Mouse (Mus musculus): ENCODE results near the gene B3gat1.

The B3gat1 gene

DNA sequence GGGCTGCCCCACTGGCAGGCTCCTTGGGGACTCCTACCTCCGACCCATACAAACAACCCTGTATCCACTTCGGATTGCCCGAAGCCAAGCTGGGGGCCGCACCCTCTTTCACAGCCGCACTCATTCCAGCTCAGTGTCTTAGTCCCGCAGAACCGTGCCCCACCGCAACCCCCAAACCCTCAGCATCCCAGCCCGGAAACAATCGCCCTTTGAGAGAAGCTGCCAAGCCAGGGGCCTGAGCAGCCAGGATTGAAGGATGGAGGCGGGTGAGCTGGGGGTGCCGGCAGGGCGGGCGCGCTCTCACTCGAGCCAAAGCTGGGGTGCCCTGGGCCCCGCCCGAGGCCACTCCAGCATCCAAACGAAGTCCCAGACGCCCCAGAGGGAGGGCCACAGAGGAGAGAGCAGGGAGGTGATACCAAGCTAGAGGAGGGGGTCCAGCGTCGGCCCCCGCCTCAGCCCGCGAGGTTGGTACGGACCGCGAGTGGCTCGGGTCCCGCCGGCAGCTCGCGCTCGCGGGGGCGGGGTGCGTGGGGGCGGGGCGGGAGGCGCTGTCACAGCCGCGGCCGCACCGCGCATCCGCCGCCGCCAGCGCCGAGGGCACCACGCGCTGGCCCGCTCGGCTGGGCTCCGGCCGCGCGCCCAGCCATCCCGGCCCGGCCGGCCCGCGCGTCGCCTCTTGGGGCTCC is at the start of gene B3gat1:
TSS of gene B3gat1 (plus strand) at position 523 of the 686 bp plus-strand sequence.
- no peak for DNase-seq

DNA sequence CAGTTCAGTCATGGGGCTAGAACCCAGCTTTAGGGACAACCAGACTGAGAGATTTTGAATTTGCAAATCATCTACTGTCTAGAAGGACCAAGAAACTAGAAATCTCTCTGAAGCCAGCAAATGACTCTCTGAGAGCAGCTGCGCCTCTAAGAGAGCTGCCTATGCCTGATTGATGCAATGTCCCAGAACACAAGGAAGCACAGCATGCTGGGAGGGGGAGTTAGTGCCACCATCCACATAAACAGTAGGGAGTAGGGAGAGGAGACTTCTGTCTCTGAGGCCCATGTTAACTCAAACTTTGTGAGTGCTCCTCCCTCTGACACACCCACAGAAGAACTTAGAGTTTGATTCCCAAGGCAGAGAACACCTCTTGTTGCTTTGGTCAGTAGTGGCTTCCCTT is 44.4 kb upstream of the B3gat1 start:
- no peak for DNase-seq

DNA sequence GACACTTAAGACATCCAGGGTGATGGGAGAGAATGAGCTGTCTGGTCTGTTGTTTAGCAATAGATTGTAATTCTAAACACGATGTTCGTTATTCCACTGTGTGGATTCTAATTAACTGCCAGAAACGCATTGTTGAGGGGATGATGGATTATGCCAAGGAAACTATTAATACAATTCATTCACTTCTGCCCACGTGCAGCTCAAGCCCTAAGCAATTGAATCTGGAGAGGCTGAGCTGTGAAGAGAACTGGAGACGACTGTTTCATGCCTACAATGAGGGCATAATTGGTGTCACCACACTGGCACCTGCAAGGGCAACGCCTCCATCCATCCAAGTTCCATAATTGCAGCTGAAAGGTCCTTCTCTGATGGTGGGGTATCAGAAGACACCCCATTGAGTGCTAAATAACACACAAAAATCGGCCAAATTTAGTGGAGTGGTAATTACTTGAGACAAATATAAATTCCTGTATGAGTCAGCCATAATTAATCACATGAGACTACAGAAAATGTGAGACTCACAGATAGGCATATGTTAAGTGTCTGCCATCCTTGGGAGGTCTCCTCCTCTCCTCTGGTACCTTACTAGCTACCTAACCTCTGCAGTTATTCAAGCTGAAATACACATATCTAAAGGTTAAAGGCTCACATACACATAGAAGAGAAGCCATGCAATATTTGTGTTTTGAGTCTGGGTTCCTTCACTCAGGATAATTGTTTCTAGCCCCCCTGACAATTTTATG is 43.4 kb upstream of the B3gat1 start:
- no peak for DNase-seq

DNA sequence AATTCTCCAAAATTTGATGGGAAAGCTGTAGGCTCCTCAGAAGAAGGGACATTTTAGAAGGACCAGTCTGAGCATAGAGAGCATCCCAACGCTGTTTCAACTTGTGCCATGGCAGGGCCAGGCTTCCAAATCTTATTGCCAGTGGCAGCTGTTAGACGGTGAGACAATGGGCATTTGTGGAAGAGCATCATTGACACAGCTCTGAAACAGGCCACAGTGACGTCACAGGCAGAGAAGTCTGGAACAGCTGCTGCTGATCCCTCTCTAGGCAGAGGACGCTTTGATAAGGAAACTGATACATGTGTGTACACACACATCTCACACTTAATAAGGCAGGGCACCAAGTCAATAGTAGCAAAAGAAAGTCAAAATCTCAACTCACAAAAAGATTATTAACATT is 40.9 kb upstream of the B3gat1 start:
- DNase-seq: no peak

DNA sequence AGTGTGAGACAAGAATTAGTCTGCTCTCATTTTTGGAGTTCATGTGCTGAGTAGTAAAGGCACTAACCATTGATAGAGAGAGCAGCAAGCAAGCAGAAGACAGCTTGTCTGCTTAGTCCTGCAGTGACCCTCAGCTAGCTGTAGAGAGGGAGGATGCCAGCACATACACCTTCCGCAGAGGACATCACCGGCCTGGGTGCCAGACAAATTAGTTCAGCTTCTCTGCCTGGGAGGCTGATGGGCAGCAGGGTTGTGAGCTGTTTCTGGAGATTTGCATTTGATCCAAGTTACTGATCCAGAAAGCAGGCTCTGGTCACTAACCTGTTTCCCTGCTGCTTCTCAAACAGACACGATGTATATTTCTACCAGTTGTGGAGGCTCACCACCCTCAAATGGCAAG is 38.9 kb upstream of the B3gat1 start:
- DNase-seq: no peak

DNA sequence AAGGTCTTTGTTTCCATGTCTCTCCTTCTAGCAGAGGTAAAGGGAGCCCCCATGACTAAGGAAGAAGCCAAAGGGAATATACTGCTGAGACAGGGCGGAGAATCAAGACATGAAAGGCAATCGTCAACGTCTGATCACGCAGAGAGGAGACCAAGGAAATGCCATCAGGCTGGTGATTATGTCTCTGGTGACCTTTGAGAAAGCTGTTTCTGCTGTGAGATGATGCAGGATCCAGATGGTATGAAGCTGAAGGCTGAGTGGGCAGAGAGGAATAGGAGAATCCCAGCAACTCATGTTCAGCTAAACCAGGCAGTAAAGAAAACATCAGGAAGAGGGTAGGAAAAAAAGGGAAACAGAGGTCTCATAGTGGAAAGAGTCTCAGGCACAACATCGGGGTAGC is 38.4 kb upstream of the B3gat1 start:
- DNase-seq: no peak

DNA sequence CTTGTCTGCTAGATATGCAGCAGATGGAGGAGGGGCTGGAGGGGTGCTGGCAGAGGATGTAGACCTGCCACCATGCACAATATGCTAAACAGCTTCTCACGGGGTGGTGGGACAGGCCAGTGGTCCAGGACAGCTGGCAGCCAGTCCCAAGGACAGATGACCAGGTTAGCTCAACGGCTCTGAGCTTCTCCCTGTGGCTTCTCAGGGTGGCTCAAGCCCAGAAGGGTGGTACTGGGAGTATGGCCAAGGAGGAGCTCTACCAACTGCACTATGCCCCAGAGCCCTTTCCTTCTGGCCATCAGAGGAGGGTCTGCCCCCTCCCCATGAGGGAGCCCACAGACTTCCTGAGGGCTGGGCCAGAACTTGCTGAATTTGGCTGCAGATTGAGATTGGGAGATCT is 35.2 kb upstream of the B3gat1 start:
- no peak for DNase-seq

DNA sequence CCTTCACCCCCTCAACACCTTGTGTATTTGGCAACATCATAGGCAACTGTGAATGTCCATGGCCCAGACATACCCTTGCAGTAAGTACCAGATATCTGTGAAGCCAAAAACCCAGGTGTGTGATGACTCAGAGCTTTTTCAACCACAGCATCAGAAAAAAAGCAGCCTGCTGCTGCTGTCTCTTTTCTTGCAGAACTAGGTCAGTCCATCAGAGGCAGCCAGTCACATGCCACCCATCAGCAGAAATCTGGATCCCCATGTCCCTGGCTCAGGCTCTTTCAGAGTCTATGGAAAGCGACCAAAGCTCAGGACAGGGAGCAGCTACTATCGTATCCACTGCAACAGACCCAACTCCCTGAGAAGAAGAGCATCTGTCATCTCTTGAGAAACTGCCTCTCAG is 33.2 kb upstream of the B3gat1 start:
- no peak for DNase-seq

DNA sequence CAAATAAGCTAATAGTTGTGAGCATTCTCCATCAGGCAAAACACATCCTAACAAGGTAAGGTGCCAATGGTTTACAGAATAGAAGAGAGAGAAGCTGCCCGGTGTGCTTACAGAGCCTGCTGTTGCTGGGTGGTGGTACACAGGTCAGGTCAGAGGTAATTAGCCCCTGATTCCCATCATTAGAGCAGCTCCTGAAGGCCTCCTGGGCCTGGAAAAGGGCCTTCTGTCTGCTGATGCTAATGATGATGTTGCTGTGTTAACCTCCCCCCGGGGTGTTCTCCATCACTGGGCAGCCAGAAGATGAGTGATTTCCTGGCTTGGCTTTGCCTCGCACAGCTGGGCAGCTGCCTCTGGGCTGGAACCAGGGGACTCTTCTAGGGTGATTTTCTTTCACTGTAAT is 15.1 kb upstream of the B3gat1 start:
- DNase-seq: no peak

DNA sequence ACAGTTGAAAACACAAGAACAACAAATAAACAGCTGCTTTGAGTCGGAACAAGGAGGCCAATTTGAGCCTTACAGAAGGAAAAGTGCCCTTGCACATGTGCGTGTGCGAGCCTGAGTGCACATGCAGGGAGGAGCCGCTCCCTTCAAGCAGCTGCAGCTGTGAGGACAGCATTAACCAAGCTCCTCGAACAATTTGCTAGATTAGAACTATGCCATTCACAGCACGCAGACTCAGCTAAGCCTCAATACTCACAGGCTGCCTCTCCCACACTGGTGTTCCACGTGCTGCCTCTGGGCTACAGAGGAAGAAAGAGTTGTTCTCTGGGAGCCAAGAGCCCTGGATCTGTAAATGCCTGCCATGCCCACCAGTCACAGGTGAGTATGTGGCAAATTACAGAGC is 11.8 kb upstream of the B3gat1 start:
- no peak for DNase-seq

DNA sequence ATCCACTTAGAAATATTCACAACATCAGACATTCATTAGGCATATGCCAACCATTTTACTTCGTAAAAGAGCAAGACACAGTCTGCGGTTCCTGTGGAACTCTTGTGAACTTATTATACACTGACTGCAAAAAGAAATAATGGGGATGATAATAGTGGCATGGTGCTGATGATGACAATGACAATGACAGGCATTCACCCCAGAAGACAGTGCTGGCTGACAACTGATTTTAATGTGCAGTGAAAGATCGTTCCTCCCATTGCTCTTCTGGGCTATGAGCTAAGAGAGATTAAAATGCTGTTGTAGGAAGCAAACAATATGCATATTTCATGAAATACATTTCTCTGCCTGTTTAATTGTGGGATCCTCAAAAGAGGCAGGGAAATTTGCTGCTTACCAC is 7.8 kb upstream of the B3gat1 start:
- no peak for DNase-seq

DNA sequence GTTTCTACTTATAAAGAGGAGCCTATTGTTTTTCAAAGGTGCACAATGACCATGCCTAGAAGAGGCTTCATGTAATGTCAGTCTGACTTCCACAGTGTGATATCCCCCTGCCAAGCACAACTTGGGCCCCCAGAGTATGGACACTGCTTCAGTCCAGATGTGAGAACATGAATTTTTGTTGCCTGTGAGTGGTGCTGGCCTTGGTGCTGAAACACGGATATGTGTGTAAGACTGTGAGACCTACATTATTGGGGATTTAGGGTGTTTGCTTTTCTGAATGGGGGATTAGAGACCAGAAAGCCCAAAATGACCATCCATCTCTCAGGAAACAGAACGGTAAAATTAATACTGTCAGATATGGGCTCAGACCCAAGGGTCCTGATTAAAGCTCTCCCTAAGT is 6.1 kb upstream of the B3gat1 start:
- DNase-seq: no peak

DNA sequence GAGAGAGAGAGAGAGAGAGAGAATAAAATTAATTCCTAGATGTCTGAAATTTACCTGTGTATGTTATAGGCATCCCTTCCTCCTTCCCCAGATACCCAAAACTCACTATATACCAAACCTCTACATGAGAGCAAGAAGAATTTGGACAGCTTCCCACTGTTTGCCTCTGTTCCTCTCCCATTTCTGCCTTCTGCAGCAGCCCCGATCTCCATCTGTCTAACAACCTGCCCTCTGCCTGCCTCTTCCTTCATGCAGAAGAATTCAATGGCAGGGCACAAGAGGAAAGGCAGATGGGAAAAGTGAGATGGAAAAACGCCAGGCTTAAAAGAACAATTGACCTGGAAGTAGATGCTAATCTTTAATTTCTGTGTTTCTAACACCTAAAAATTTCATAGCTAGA is 5.0 kb upstream of the B3gat1 start:
- DNase-seq: no peak

DNA sequence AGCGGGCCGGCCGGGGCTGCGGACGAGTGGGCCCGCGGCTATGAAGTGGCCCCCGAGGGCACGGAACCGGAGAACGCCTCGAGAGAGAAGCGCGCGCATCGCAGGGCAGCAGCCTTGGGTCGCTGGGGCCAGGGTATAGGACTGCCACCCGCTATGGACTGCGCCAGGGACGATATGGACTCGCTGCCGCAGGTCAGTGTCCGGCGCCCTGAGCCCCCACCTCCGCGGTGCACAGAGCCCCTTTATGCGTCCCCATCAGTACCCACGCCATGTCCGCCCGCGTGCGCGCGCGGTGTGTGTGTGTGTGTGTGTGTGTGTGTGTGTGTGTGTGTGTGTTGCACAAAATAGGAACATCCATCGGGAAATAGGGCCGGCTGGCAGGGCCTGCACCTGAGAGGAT is 458 bp downstream of the B3gat1 start:
- DNase-seq: no peak

DNA sequence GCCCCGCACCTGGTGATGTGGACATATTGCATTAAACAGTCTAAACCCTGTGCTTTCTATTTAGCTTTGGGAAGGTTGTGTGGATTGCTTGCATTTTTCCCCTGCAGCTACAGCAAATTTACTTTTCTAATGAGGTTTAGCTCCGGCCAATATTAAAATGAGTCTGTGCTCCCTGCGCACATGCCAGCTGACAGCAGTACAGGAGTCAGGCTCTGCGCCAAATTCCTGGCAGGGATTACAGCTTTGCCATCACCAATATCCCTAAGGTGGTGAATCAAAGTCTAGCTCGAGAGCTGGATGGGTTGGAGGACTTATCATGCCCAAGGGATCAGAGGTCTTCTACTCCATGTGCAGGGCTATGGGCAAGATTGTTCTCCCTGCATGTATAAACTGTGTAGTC is 3.6 kb downstream of the B3gat1 start:
- no peak for DNase-seq

DNA sequence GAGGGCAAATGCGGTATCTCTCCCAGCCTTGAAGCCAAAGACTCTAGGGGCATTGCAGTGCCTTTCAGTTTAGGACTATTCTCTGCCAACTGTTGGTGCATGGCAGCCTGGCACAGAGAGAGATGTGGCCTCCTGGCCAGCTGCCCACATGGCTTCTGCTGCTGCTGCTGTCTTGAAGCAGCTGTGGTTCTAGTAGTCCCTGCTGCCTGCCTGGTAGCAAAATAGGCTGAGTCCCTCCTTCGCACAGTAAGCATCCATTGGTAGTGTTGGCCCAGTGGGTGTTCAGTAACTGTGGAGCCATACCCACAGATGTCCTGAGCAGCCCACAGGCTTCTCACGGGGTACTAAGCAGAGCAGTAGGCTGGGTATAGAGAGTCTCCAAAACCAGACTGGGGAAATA is 9.3 kb downstream of the B3gat1 start:
- DNase-seq: no peak

DNA sequence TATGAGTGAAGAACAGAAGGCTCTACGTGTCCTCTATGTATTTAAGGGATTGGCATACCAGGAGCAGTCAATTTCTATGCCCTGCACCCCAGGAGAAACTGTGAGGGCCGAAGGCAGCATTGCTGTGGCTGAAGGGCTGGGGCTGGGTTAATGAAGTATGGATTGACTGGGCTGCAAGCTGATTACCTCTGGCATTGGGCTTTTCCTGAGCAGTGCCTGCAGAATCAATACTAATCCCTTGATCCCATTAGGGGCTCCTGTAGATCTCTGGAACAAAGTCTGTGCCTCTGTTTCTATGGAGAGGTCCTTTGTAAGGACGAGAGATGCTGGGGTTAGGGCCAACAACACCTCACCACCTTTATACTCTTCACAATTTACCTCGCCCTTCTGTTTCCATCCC is 13.6 kb downstream of the B3gat1 start:
- DNase-seq: no peak

DNA sequence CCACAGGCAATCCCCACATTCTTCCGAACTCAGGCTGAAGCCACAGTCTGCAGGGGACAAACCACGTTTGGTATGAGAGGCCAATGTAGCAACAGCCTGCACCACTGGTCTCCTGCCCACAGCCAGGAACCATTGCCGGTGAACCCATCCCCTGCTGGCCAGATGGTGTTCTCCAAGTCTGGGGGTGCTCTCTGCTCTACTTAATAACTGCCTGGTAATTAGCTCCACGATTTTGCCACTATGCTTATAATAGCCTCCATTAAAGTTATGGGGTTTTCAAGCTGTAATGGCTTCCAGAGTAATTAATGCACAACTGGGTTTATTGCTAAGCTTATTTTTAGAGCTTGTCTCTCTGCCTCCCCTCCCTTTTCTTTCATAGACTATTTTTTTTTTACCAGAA is 15.4 kb downstream of the B3gat1 start:
- DNase-seq: no peak

DNA sequence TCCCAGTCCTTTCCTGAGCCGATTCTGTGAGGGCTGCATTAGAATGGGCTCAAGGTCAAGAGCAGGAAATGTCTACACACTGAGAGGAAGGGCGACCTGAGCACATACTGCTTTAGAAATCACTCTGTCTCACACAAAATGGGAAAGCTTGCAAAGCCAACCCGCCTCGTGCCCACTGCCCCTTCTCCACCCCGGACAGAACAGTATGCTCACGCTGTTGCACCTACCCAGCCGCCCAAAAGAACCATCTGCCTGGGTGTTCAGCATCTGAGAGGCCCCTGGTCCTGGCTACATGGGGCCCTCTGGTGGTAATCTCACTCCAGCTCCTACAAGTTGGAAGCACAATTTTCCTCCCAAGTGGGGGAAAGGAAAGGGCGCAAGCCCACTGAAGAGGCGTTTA is 26.6 kb downstream of the B3gat1 start:
- no peak for DNase-seq

DNA sequence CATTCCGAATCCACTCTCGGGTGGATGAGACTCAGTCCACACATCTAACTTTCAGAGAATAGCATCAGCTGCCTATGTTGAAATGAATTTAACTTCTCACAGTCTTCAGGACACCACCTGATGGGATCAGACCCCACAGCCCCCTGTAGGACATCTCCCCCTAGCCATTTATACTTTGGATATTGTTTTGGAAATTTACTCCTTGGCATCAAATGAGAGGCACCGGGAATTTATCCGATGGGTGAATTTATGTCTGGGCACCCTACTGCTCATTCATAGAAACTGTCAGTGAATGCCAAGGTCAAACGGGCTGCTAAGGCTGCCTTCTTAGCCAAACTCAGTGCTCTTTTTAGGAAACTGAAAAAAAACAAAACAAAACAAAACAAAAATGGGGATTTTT is 27.0 kb downstream of the B3gat1 start:
- DNase-seq: no peak

DNA sequence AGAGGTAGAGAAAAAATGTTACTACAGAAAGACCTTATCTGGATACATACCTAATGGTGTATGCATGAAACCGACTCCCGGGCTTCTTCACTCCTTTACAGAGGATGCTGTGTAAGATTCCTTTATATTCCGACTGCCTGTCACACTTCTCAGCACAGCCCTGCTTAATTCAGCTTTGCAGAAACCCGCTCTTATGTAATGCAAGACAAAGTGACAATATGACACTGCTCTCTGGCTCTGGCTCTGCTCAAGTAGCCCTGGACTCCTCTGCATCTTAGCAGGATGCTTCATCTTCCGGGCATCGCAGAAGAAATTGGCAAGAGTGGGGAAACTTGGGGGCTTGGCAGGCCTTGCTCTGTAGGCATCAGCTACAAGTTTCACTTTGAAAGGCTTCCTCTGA is 28.9 kb downstream of the B3gat1 start:
- no peak for DNase-seq

DNA sequence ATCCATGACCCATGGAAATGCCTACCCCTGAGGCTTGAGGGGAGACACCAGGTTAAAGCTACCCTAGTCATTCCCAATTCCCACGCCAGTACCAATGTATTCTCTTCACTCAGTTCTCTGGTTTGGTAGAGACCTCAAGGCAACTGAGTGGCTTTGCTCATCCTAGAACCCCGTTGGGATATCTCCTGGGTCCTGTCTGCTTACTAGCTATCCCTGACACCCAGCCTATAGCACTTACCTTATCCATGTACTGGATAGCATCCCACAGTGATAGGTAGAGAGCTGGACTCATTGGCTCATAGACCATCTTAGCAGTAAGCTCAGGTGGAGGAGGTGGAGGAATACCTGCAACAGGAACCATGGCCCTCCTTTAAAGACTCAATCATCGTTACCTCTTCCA is 34.7 kb downstream of the B3gat1 start:
- no peak for DNase-seq

DNA sequence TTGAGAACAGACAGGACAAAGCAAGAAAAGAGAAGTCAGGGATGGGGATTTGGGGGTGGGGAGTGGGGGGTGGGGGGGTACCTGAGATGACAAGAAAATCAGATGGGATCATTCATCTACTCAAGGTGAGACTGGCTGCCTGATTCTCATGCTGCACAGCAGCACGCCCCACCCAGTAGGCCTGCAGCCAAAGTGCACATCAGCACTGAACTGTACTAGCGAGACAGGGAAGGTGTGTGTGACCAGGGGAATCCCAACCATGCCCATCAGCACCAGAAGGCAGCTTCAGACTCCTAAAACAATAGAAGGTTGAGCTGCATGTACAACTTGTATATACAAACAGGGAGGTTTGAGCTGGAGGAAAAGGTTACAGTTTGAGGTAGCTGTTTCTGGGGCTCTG is 42.2 kb downstream of the B3gat1 start:
- DNase-seq: no peak

DNA sequence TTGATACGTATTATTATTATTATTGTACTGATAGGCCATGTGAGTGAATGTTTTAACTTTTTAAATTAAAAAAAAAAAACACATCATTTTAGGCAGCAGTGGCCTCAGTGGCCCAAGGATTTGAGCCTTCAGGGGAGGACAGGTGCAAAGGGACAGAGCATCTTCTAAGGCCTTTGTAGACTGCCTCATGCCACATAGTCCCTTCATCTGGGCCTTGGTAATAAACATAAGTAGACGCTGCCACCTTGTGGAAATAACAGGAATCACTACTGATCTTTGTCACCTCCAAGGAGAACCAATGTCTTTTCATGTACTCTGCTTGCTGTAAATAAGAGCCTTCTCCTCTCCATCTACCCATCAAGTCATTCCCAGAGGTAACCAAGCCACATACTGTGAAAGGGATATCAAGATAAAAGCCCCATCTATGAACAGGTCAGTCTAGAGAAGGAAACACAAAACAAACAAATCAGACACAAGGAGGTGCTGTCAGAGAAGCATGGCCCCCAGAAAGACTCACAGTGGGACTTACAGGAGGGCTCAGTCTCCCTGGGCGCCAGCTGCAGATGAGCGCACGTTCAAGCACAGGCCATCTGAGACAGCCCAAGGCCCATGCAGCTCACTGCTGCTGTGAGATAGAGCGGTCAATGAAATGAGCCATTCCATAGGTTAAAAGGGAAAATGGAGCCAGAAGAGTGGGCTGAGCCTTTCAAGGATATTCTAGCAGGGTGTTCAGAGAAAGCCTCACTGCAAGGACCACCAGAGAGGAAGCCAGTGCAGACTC is 42.8 kb downstream of the B3gat1 start:
- DNase-seq: peak; percentile 5

Measured in B cell, adult 2 months (primary cell).